Mouse (Mus musculus) heart, adult 2 months (tissue): ENCODE data around the gene Mlph. TPM values are rescaled to one million over a fixed set of nuclear protein-coding genes. Genes with fewer than 3 reads are reported as not detected.

Experiments used
- DNase-seq, 2 experiments: peaks; one replicate each; pipeline ENCODE4 v3.0.0; 2021
- H3K27ac ChIP-seq: fragments of 200-600 bp; 2 replicates; pipeline ENCODE4 v1.8.1; 2022
- H3K27me3 ChIP-seq: fragments of 200-500 bp; 2 replicates; pipeline ENCODE4 v1.6.1; 2012; ENCODE audit warnings: mild to moderate bottlenecking, low read length, inconsistent platforms, mixed read lengths; ENCODE audit not compliant: control insufficient read depth, insufficient read depth
- H3K36me3 ChIP-seq: fragments of 200-500 bp; 2 replicates; pipeline ENCODE4 v1.6.1; 2012; ENCODE audit warnings: low read length, inconsistent platforms; ENCODE audit not compliant: control insufficient read depth, insufficient read depth
- H3K4me1 ChIP-seq: fragments of 200-500 bp; 2 replicates; pipeline ENCODE4 v1.6.1; 2011; ENCODE audit warnings: low read length; ENCODE audit not compliant: control insufficient read depth, insufficient read depth
- H3K4me3 ChIP-seq: fragments of 200-600 bp; 2 replicates; pipeline ENCODE4 v1.8.1; 2022
- H3K79me2 ChIP-seq: fragments of 200-500 bp; replicated peaks from 2 replicates; pipeline ENCODE4 v1.6.1; 2012; ENCODE audit warnings: mild to moderate bottlenecking, inconsistent platforms, low read length, moderate library complexity, mixed read lengths; ENCODE audit not compliant: control insufficient read depth, insufficient read depth
- H3K9ac ChIP-seq: fragments of 200-500 bp; 2 replicates; pipeline ENCODE4 v1.6.1; 2012; ENCODE audit warnings: low read depth, mild to moderate bottlenecking, control low read depth, inconsistent platforms, low read length, mixed read lengths
- CTCF ChIP-seq: fragments of 200-600 bp; IDR thresholded peaks from 2 replicates; pipeline ENCODE4 v1.8.1; 2022; ENCODE audit warnings: antibody characterized with exemption, mild to moderate bottlenecking, moderate library complexity
- EP300 ChIP-seq: fragments of 200-500 bp; IDR thresholded peaks from 2 replicates; pipeline ENCODE4 v1.6.1; 2011; ENCODE audit warnings: low read depth, low read length, control low read depth; ENCODE audit not compliant: insufficient read depth
- POLR2A ChIP-seq: fragments of 200-500 bp; IDR thresholded peaks from 2 replicates; pipeline ENCODE4 v1.6.1; 2011; ENCODE audit warnings: mild to moderate bottlenecking, low read depth, low read length, control low read depth; ENCODE audit not compliant: insufficient read depth
- WGBS: fragments of 180-500 bp; shearing (Covaris S2); methylation state at CpG from one replicate; pipeline ENCODE4 v1.1.7; 2018; 5-methylcytosine and 5-hydroxymethylcytosine counted together
- intact Hi-C: fragments of 180-260 bp; cut with DNase I; formaldehyde crosslinking; loops from one replicate; pipeline ENCODE4 v1.15.1; 2025
- polyA plus RNA-seq: library from polyadenylated mRNA; depleted of rRNA; stranded (reverse); fragments of >200 nt; gene quantifications from 2 replicates; pipeline ENCODE4 v1.2.3, GENCODE M21; 2012
- total RNA-seq, 2 experiments: library from RNA; stranded (reverse); gene quantifications; 2 replicates each; pipeline ENCODE4 v1.2.3; 2021

The Mlph gene
- total and polyA plus RNA-seq, 3 experiments: 0.72 to 1.1 (median 0.73) TPM

- Histone ChIP-seq H3K27me3 (no peaks in the 10 kb centered on the region), H3K4me1 (peaks cover 7% of the 10 kb centered on the region), H3K27ac (peak overlapping the region; percentile 5; the same call in 1 of the 2 replicates), H3K4me3 (no peak overlapping the region), H3K9ac (no peak overlapping the region), H3K79me2 (no peaks in the 10 kb centered on the region), H3K36me3 (no peaks in the 10 kb centered on the region)
- intact Hi-C loops: loop anchor here (5.0 kb wide), 1 partner anchor 248 kb away; no protein-coding TSS in a partner anchor
- TF ChIP-seq POLR2A: no peak
- no peak for TF ChIP-seq CTCF
- TF ChIP-seq EP300: no peak
- DNase-seq: no peak
- WGBS: 80% methylated on average over 5 of the region's 5 CpGs
These were observed 15.1 kb upstream of the Mlph start for GRCm38 (mm10) chr1:90899816-90900215.

- WGBS: 45% methylated on average over 6 of the region's 6 CpGs
These were observed 14.5 kb upstream of the Mlph start for GRCm38 (mm10) chr1:90900406-90900805.

GRCm38 (mm10) chr1:90901246-90901645 lies 13.6 kb upstream of the Mlph start:
- Histone ChIP-seq H3K4me1 (peaks cover 5% of the 10 kb centered on the region), H3K36me3 (no peaks in the 10 kb centered on the region), H3K4me3 (no peak overlapping the region), H3K79me2 (no peaks in the 10 kb centered on the region), H3K27ac (no peak overlapping the region), H3K9ac (no peak overlapping the region), H3K27me3 (no peaks in the 10 kb centered on the region)
- intact Hi-C loops: no loop called here
- WGBS: 94% methylated on average over 4 of the region's 4 CpGs
- DNase-seq: no peak
- TF ChIP-seq CTCF (no peak), POLR2A (no peak), EP300 (no peak)

More at GRCm38 (mm10) chr1:90900406-90900805, 14.5 kb upstream of the Mlph start:
- H3K27me3 ChIP-seq: no peaks in the 10 kb centered on the region
- intact Hi-C loops: no loop called here
- peaks cover 5% of the 10 kb centered on the region for H3K4me1 ChIP-seq
- H3K27ac ChIP-seq: peak overlapping the region; percentile 5; the same call in 1 of the 2 replicates
- H3K36me3 ChIP-seq: no peaks in the 10 kb centered on the region
- H3K79me2 ChIP-seq: no peaks in the 10 kb centered on the region
- H3K4me3 ChIP-seq: no peak overlapping the region
- H3K9ac ChIP-seq: no peak overlapping the region
- TF ChIP-seq CTCF (no peak), POLR2A (no peak), EP300 (0 out of 2 replicates have a peak, but pooled peaks have one; percentile 16)
- DNase-seq: peak in 1 of 2 experiments; percentile 38

GRCm38 (mm10) chr1:90901681-90902208 lies 13.1 kb upstream of the Mlph start:
- 64% methylated on average over 6 of the region's 6 CpGs for WGBS
- intact Hi-C loops: no loop called here
- Histone ChIP-seq H3K4me3 (no peak overlapping the region), H3K4me1 (peaks cover 3% of the 10 kb centered on the region), H3K9ac (no peak overlapping the region), H3K27ac (no peak overlapping the region), H3K79me2 (no peaks in the 10 kb centered on the region), H3K36me3 (no peaks in the 10 kb centered on the region), H3K27me3 (no peaks in the 10 kb centered on the region)
- no peak for TF ChIP-seq POLR2A
- TF ChIP-seq CTCF: no peak
- no peak for TF ChIP-seq EP300
- no peak for DNase-seq

- H3K27me3 ChIP-seq: no peaks in the 10 kb centered on the region
- TF ChIP-seq POLR2A (no peak), EP300 (no peak), CTCF (no peak)
- H3K4me1 ChIP-seq: peaks cover 2% of the 10 kb centered on the region
- WGBS: 81% methylated on average over 3 of the region's 3 CpGs
- no peaks in the 10 kb centered on the region for H3K79me2 ChIP-seq
- no peak overlapping the region for H3K4me3 ChIP-seq
- no peak overlapping the region for H3K9ac ChIP-seq
- no peak for DNase-seq
- intact Hi-C loops: no loop called here
- no peaks in the 10 kb centered on the region for H3K36me3 ChIP-seq
- H3K27ac ChIP-seq: no peak overlapping the region
These were observed 12.1 kb upstream of the Mlph start for GRCm38 (mm10) chr1:90902751-90903150.

- 47% methylated on average over 3 of the region's 3 CpGs for WGBS
These were observed 11.5 kb upstream of the Mlph start for GRCm38 (mm10) chr1:90903211-90903945.

More at GRCm38 (mm10) chr1:90903211-90903945, 11.5 kb upstream of the Mlph start:
- H3K27ac ChIP-seq: no peak overlapping the region
- H3K9ac ChIP-seq: no peak overlapping the region
- no peaks in the 10 kb centered on the region for H3K27me3 ChIP-seq
- TF ChIP-seq CTCF: no peak
- TF ChIP-seq EP300: no peak
- TF ChIP-seq POLR2A: no peak
- DNase-seq: no peak
- peaks cover 2% of the 10 kb centered on the region for H3K4me1 ChIP-seq
- intact Hi-C loops: no loop called here
- no peaks in the 10 kb centered on the region for H3K36me3 ChIP-seq
- H3K79me2 ChIP-seq: no peaks in the 10 kb centered on the region
- no peak overlapping the region for H3K4me3 ChIP-seq
